Mouse (Mus musculus) T-cell, adult 2 months (primary cell): Measurements from ENCODE around the gene Cox8b.
"Not testable (repeated sequence)": the region's sequence is repeated elsewhere in the genome, so short reads cannot be mapped to it uniquely, and the experiment has no call there.

Source experiments
- DNase-seq: peaks from one replicate; pipeline ENCODE4 v3.0.0; 2022; ENCODE audit warnings: low spot score

Gene Cox8b

GRCm38 (mm10) chr7:140912846-140913482, 12.7 kb upstream of the Cox8b start:
- DNase-seq, result no peak

- no peak for DNase-seq
Measured at GRCm38 (mm10) chr7:140912293-140912692, 12.0 kb upstream of the Cox8b start.

GRCm38 (mm10) chr7:140908634-140909107, 8.4 kb upstream of the Cox8b start:
- peak; percentile 62 for DNase-seq

- no peak for DNase-seq
Measured at GRCm38 (mm10) chr7:140908181-140908580, 7.9 kb upstream of the Cox8b start.

GRCm38 (mm10) chr7:140907697-140908096, 7.5 kb upstream of the Cox8b start:
- DNase-seq, result no peak

GRCm38 (mm10) chr7:140907131-140907530, 6.9 kb upstream of the Cox8b start:
- DNase-seq, result no peak

GRCm38 (mm10) chr7:140905642-140906081, 5.4 kb upstream of the Cox8b start:
- no peak for DNase-seq

- peak; percentile 55 for DNase-seq
Measured at GRCm38 (mm10) chr7:140903212-140903611, 3.0 kb upstream of the Cox8b start.

GRCm38 (mm10) chr7:140902036-140902875, 2.0 kb upstream of the Cox8b start:
- DNase-seq, result no peak

- no peak for DNase-seq
Measured at GRCm38 (mm10) chr7:140899121-140899520, 1.1 kb downstream of the Cox8b start.

GRCm38 (mm10) chr7:140897863-140898262, 2.4 kb downstream of the Cox8b start:
- no peak for DNase-seq

- DNase-seq, result no peak
Measured at GRCm38 (mm10) chr7:140894611-140895010, 5.6 kb downstream of the Cox8b start.

- DNase-seq, result no peak
Measured at GRCm38 (mm10) chr7:140894031-140894430, 6.2 kb downstream of the Cox8b start.

GRCm38 (mm10) chr7:140890636-140891035, 9.6 kb downstream of the Cox8b start:
- DNase-seq, result not testable (repeated sequence)

GRCm38 (mm10) chr7:140882469-140882803, 17.8 kb downstream of the Cox8b start:
- DNase-seq, result no peak

- DNase-seq, result peak; percentile 93
Measured at GRCm38 (mm10) chr7:140881696-140882468, 18.4 kb downstream of the Cox8b start, which contains the start of the genes Psmd13 and Sirt3. Gene Psmd13 (plus strand): TSS chr7:140881968. Gene Sirt3 (minus strand): TSS chr7:140882309.

- DNase-seq, result no peak
Measured at GRCm38 (mm10) chr7:140880865-140881515, 19.3 kb downstream of the Cox8b start.

GRCm38 (mm10) chr7:140880419-140880818, 19.8 kb downstream of the Cox8b start:
- DNase-seq, result no peak

- peak; percentile 6 for DNase-seq
Measured at GRCm38 (mm10) chr7:140879355-140879754, 20.9 kb downstream of the Cox8b start.

- DNase-seq, result no peak
Measured at GRCm38 (mm10) chr7:140877364-140877763, 22.9 kb downstream of the Cox8b start.

- no peak for DNase-seq
Measured at GRCm38 (mm10) chr7:140874224-140874623, 26.0 kb downstream of the Cox8b start.

- DNase-seq, result no peak
Measured at GRCm38 (mm10) chr7:140864761-140865160, 35.5 kb downstream of the Cox8b start.
